Mouse (Mus musculus) neural tube, embryonic 10.5 days (tissue): Measurements from ENCODE around the gene Serf2.
"Not testable (repeated sequence)": the region's sequence is repeated elsewhere in the genome, so short reads cannot be mapped to it uniquely, and the experiment has no call there.

Experiments used
- DNase-seq: peaks from one replicate; pipeline ENCODE4 v3.0.0-alpha.2; 2017; ENCODE audit warnings: low spot score; ENCODE audit errors: extremely low spot score

Serf2 gene

DNA sequence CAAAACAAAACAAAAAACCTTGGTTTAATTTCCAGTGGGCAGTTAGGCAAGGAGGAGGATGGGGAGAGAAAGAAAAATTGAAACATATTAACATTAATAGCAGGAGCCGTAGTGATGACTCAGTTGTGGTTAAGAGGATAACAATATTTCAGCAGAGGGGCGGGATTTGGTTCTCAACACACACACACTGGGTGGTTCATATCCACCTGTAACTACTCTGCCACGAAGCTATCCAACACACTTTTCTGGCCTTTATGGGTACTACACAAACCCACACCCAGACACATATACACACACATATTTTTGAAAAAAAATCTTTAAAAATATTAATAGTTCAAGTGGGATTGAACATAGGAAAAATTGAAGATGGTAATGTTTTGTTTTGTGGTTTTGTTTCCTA is 2.0 kb upstream of the Serf2 start:
- no peak for DNase-seq

DNA sequence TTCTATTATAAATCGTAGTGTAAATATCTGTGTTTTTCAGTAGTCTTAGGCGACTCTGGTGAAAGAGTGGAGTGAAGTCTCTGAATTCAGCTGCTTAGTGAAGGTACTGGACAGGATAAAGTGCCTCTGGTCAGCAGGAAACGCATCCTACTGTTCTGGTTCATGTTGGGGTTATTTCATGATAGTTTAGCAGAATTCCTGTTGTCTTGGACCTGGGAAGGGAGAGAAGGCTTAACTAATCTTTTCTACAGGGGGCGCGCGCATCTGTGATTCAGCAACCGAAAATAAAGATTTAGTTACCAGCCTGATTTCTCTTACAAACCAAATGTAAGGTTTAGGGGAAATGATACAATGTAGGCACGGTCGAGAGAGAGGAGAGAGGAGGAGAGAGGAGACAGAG is 859 bp upstream of the Serf2 start:
- no peak for DNase-seq

DNA sequence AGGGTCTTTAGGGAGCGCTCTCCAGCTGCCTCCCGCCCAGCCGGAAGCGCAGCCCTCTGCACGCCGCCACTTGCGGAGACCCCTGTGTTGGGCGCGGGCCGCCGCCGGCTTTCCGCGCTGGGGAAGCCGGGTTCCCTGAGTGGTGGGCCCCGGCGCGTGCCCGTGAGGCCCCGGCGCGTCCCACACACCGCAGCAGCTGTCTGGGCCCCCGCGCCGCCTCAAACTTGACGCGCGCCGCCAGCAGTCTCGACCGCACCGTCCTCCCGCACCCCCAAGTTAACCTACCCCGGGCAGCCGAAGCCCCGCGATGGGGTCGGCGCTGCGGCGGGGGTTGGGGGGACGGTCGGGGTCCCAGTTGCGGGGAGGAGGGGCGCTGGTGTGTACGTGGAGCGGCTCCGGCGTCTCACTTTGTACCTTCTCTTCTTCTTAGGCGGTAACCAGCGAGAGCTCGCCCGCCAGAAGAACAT is 583 bp downstream of the Serf2 start:
- DNase-seq, result no peak

DNA sequence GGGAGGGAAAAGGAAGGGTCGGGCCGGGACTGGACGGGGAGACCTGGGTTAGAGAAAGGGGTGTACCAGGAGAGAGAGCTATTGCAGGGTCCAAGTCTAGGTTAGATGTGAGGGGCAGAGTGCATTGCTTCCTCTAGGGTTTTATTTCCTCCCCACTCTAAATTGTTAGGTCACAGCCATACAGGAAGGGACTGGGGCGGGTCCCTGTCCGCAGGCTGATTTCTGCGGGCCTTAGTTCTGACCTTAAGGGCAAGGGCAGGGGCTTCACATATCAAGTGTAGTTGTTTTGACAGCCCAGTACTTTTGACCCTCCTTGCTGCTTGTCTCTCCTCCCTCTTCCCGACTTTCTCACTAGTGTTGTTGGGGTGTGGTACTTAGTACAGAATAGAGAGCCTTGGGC is 1.1 kb downstream of the Serf2 start:
- DNase-seq, result no peak

DNA sequence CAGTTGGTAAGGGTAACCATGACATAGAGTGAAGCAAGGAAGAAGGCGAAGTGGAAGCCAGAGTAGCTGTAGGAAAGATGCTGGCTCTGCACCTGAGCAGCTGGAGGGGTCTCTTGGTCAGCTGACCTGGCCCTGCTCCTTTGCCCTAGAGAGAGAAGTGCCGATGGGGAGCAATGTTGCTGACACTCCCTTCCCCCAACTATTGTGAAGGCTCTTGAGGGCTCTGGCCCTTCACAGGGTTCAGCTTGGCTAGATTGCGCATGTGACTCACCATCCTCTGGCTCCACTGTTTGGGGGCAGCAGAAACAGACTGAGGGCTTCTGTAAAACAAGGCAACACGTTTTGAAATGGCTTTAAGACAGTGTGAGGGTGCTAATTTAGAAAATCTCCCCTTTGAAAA is 3.4 kb downstream of the Serf2 start:
- DNase-seq, result no peak

DNA sequence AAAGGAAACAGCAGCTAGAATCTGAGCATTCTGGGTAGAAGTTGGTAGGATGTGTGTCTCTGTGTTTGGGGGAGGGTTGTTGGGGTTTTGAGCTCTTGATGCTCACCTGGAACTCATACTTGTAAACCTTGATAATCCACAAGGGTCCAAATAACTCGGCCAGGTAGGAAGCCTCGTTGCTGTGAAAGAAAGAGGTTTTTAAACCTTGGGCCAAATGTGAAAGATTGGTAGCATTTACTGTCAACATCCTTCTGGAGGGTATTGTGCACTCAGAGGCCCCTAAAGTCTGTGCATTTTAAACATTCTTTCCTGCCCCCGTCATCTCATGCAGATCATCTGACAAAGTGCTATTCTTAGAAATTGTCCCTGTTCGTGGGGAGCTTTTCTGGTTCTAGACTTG is 4.0 kb downstream of the Serf2 start, which contains the start of gene Hypk:
Gene Hypk, plus strand, starts transcription at position 301 of the 400 bp plus-strand sequence.
- no peak for DNase-seq

DNA sequence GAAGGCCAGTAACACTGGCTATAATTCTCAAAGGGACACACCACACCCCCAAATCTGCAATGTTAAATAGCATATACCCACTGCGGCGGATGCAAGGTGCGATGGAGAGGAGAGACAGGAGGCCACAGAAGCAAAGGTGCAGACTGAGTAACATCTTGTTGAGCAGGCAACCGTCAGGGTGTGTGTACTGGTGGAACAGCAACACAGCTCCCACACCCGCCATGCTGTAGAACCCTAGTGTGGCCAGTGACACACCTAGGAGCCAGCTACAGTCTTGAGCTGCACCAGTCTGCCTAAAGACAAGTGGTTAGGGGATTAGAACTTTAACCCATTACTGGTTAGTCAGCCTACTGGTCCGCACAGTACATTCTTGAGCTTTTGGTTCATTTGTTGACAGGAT is 4.9 kb downstream of the Serf2 start:
- DNase-seq, result no peak

DNA sequence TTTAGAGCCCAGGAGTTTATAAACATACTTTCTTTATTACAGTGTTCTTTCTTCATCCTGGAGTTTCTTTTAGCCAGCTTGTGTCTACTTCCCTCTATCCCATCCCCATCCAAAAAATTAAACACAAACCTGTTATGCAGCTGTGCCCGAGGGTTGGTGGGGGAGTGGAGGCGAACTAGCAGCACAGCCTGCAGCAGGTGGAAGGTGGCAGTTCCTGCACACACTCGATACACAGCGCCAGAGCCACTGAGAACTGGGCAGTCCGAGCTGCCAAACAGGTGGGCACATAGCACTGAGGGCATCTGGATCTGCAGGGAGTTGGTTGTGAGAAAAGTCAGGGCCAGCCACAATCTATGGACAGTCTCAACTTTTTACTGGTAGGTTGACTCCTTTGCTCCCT is 6.5 kb downstream of the Serf2 start:
- peak; percentile 6 for DNase-seq

DNA sequence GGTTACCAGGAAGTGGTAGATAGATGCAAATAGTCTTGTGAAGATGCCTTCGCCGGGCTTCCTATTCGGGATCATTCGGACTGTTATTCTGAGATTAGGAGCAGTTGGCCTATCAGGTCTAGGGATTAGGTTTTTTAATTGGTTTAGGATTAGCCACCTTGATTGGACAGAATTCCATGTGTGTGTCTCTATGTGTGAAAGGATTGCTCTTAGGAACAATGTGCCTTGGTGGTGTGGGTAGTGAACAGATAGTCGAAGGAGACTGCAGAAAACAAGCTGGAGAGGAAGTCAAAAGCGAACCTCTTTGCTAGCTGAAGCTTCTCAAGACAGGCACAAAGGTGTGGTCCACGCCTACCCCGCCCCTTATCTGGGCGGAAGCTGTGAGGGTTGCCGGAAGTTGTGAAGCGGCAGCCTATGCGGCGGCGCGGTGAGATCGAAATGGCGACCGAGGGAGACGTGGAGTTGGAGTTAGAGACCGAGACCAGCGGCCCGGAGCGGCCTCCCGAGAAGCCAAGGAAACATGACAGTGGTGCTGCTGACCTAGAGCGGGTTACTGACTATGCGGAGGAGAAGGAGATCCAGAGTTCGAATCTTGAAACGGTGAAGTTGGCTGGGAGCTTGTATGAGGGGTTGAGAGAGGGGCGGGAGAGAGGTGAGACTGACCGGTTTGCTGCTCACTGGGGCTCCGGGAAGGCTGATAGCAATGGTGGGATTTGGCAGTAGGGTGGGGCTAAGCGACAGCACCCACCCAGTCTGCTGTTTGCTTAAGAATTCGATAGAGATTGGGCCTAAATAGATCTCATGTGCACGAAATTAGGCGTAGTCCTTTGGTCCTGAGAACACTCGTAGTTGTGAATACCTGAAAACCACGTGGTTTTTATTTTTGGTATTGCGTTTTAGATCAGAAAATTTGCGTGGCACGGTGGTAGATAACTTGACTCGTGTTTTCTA is 8.0 kb downstream of the Serf2 start, which contains the start of gene Serinc4:
Gene Serinc4, minus strand, starts transcription at position 90 of the 951 bp plus-strand sequence.
- peak; percentile 87 for DNase-seq

DNA sequence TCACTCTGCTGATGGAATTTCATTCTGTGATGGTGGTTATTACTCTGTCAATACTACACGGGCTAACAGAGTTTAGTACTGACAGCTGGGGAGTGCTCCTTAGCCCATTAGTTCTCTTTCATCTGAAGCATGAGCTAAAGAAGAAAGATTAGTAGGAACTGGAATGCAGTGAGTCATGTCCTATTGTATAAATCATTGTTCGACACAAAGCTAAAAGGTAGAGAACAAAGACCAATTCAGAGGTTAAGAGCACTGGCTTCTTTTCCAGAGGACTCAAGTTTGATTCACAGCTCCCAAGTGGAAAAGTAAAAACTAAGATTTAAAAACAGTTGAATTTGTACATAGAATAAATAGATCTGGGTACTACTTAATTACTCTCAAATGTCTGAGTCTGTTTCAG is 11.1 kb downstream of the Serf2 start:
- no peak for DNase-seq

DNA sequence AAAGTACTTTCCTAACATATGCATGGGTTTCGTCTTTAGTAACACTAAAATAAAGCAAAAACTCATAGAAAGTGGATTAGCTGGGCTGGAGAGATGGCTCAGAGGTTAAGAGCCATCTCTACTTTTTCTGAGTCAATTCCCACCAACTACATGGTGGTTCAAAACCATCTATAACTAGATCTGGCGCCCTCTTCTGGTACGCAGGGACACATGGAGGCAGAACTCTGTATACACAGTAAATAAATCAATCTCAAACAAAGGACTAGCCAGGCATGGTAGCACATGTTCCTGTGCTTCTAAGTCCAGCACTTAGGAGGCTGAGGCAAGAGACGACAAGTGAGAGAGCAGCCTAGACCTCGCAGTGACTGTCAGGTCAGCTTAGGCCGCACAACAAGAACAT is 20.0 kb downstream of the Serf2 start:
- not testable (repeated sequence) for DNase-seq

DNA sequence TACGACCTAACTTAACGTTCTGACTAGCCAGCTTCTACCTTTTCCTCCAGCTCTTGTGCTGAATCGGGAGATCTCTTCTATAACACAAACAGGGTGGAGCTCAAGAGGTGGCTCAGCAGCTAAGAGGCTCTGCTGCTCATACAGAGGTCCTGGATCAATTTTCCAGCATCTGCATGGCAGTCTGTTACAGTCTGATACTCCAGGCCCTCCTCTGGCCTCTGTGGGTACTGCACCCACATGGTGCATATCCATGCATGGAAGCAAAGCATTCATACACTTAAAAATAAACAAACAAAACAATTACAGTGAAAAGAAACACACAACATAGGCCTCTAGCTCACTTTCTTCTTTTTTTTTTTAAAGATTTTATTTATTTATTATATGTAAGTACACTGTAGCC is 23.8 kb downstream of the Serf2 start:
- DNase-seq, result not testable (repeated sequence)

DNA sequence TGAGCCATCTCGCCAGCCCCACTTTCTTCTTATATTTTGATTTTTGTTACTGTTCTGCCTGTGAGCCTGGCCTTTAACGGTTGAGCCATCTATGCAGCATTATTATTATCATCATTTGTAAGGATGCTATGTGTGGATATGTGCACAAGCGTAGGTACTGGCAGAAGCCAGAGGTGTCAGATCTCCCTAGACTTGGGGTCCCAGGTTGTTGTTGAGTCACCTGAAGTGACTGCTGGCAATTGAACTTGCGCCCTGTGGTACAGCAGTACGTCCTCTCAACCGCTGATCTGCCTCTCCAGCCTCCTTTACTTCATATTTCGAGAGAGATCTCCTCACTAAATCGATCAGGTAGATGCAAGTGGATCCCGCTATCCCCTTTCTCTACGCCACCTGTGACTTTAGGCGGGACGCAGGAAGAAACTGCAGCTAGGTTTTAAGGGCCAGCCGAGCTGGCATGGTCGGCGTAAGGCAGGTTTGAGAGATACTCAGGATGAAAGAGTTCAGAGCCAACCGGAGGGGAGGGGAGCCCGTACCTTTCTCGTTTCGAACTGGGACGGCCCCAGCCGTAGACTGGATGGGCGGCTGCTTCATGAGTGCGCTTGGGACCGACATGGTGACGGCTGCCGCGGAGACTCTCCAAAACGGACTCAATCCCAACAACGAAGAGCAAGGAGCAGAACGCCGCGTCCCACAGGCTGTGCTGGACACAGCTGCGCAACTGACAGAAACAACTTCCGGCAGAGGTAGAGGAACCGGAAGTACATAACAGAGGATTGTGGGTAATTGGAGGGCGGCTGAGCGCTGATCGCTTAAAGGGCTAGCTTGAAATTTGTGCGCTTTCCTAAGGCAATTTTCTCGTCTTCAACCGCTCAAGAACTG is 24.5 kb downstream of the Serf2 start, which contains the start of gene Mfap1b:
Gene Mfap1b, minus strand, starts transcription at position 767 of the 879 bp plus-strand sequence.
- peak; percentile 78 for DNase-seq

DNA sequence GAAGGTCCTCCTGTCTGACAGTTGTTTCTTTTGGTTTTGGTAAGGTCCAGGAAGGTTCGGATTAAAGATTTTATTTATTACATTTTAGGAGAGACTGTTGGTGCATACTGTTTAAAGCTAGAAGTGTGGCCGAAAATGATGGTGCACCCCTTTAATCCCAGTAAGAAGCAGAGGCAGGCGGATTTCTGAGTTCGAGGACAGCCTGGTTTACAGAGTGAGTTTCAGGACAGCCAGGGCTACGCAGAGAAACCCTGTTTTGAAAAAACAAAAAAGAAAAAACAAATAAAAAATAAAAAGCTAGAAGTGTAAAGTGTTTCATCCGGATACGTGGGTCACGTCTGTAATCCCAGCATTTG is 25.2 kb downstream of the Serf2 start:
- DNase-seq, result no peak

DNA sequence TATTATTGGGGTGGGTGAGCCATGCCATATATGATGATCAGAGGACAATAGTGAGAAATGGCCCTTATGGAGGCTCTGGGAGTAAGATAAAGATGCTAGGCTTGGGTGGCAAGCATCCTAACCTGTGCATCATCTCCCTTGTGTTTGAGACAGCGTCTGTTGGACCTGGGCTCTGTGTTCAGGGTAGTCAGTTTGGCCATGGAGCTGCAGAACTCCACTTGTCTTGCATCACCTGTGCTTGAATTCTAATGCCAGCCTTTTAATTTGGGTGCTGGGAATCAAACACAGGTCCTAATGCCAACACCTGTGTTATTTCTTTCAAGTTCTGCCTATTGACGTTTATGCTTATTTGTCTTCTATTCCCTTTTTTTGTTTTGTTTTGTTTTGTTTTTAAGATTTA is 26.3 kb downstream of the Serf2 start:
- not testable (repeated sequence) for DNase-seq

DNA sequence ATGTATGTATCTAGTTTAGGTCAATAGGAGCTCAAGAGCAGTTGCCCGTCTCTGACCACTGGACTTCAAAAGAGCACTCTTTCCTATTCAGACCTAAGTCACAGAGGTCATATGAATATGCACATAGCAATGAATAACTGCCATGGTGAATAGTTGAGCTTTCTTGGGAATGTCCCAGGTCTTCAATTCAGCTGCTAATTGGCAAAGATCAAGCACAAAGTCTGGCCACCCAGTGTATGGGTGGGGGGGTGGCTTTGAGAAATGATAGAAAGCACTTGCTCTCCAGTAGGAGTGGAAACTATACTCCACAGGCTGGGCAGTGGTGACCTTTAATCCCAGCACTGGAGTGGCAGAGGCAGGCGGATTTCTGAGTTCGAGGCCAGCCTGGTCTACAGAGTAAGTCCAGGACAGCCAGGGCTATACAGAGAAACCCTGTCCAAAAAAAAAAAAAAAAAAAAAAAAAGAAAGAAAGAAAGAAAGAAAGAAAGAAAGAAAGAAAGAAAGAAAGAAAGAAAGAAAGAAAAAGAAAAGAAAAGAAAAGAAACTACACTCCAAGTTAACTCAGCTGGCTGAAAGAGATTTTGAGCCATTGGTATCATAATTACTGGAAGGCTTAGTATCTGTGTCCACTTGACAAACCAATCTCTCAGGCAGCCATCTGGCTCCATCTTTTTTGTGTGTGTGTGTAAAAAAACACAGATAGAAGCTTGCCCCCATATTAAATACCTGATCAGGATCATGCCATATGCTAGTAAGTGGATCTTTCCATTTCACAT is 28.7 kb downstream of the Serf2 start:
- DNase-seq, result no peak

DNA sequence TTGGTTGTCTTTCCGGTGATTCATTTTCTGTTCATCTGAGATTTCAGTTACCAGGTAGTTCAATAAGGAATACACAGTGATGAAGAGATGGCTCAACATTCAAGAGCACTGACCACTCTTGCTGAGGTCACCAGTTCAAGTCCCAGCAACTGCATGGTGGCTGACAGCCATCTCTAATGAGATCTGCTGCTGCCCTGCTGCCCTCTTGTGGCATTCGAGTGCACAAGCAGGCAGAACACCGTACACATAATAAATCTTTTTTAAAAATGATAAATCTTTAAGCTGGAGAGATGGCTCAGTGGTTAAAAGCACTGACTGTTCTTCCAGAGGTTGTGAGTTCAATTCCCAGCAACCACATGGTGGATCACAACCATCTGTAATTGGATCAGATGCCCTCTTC is 31.5 kb downstream of the Serf2 start:
- no peak for DNase-seq

DNA sequence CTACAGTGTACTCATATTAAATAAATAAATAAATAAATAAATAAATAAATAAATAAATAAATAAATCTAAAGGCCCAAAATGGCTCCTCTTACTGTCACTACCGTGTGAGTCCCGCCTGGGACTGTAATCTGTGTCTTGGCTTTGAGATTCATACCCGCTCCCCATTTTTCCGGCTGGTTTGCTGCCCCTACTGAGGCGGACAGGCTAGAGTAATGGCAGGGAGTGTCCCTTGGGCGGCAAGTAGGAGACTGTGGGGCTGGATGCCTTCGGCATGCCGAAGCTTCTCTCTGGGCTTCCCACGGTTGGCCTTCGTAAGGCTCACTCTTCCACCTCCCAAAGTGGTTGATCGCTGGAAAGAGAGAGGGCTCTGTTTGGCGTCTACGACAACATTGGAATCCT is 31.9 kb downstream of the Serf2 start:
- DNase-seq, result not testable (repeated sequence)

DNA sequence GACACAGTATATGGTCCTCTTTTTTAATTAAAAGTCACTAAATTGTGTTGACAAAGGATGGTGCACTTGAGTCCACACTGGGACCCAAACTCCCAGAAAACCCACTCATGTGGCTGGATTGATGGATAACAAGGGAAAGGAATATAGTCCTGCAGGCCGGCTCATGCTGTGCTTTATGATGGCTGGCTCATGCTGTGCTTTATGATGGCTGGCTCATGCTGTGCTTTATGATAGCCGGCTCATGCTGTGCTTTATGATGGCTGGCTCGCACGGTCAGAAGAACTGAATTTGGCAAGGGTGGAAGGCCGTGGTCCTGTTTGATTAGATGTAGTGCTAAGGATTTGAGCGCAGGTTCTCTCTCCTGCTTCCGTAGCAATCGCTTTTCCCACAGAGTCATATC is 34.6 kb downstream of the Serf2 start:
- DNase-seq, result no peak

DNA sequence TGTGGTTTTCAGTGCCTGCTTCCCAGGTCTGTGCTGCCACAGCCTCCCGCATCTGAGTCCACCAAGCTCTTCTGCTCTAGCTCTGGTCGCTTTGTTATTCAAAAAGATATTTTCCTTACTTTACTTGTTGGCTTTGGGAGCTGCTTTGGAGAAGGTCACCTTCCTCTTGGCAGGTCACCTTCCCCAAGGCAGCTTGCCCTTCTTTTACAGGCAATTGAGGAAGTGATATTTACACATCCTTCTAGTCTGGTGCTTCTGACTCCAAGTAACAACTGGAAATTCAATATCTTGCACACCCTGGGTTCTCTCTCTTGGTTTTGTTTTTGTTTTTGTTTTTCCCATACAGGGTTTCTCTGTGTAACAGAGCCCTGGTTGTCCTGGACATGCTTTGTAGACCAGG is 35.4 kb downstream of the Serf2 start:
- DNase-seq, result not testable (repeated sequence)

DNA sequence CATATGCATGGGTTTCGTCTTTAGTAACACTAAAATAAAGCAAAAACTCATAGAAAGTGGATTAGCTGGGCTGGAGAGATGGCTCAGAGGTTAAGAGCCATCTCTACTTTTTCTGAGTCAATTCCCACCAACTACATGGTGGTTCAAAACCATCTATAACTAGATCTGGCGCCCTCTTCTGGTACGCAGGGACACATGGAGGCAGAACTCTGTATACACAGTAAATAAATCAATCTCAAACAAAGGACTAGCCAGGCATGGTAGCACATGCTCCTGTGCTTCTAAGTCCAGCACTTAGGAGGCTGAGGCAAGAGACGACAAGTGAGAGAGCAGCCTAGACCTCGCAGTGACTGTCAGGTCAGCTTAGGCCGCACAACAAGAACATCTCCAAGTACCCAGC is 52.6 kb downstream of the Serf2 start:
- DNase-seq, result not testable (repeated sequence)
